Mouse (Mus musculus) liver, embryonic 11.5 days (tissue): Measurements from ENCODE around the gene Hivep3. TPM values are rescaled to one million over a fixed set of nuclear protein-coding genes. Genes with fewer than 3 reads are reported as not detected.

Experiments
- ATAC-seq: fragments of 200-750 bp; cut with Nextera tagmentation; replicated peaks from 2 replicates; pipeline ENCODE4 v1.8.0; 2017; ENCODE audit warnings: moderate number of reproducible peaks, mild to moderate bottlenecking, moderate TSS enrichment, moderate library complexity; ENCODE audit not compliant: low FRiP score
- DNase-seq: peaks from one replicate; pipeline ENCODE4 v3.0.0-alpha.2; 2017; ENCODE audit warnings: low spot score
- H3K27ac ChIP-seq: fragments of 300-500 bp; sonication (generic); 2 replicates; pipeline ENCODE4 v1.5.1; 2014; ENCODE audit warnings: mild to moderate bottlenecking, low read depth, low read length, control low read depth
- H3K27me3 ChIP-seq: fragments of 300-500 bp; sonication (generic); replicated peaks from 2 replicates; pipeline ENCODE4 v1.6.1; 2014; ENCODE audit warnings: low read length, mixed read lengths; ENCODE audit not compliant: control insufficient read depth, insufficient read depth
- H3K36me3 ChIP-seq: fragments of 300-500 bp; sonication (generic); 2 replicates; pipeline ENCODE4 v1.6.1; 2014; ENCODE audit warnings: mild to moderate bottlenecking, low read length, moderate library complexity, mixed read lengths; ENCODE audit not compliant: control insufficient read depth, insufficient read depth
- H3K4me1 ChIP-seq: fragments of 300-500 bp; sonication (generic); replicated peaks from 2 replicates; pipeline ENCODE4 v1.6.1; 2014; ENCODE audit warnings: low read length, mixed read lengths; ENCODE audit not compliant: control insufficient read depth, insufficient read depth
- H3K4me2 ChIP-seq: fragments of 300-500 bp; sonication (generic); 2 replicates; pipeline ENCODE4 v1.6.1; 2014; ENCODE audit warnings: mild to moderate bottlenecking, control low read depth, moderate library complexity
- H3K4me3 ChIP-seq: fragments of 300-500 bp; sonication (generic); 2 replicates; pipeline ENCODE4 v1.5.1; 2014; ENCODE audit warnings: low read depth, low read length, control low read depth
- H3K9ac ChIP-seq: fragments of 300-500 bp; sonication (generic); 2 replicates; pipeline ENCODE4 v1.6.1; 2014; ENCODE audit warnings: low read depth, low read length, control low read depth
- H3K9me3 ChIP-seq: fragments of 300-500 bp; sonication (generic); 2 replicates; pipeline ENCODE4 v1.6.1; 2016; ENCODE audit warnings: low read length, inconsistent platforms, mixed read lengths; ENCODE audit not compliant: control insufficient read depth
- WGBS: fragments of 180-500 bp; shearing (Covaris S2); extraction: QIAGEN DNeasy Blood & Tissue Kit; methylation state at CpG from one replicate; pipeline ENCODE4 v1.1.7; 2014; 5-methylcytosine and 5-hydroxymethylcytosine counted together
- polyA plus RNA-seq: library from polyadenylated mRNA; unstranded; fragments of >200 nt; fragmentation: Nextera tagmentation; extraction: Ambion mirVana; gene quantifications from 2 replicates; pipeline ENCODE4 v1.2.1, GENCODE M21; 2014

Hivep3 gene
- polyA plus RNA-seq, 1 experiment from 2014 or later, result 2.7 TPM

DNA sequence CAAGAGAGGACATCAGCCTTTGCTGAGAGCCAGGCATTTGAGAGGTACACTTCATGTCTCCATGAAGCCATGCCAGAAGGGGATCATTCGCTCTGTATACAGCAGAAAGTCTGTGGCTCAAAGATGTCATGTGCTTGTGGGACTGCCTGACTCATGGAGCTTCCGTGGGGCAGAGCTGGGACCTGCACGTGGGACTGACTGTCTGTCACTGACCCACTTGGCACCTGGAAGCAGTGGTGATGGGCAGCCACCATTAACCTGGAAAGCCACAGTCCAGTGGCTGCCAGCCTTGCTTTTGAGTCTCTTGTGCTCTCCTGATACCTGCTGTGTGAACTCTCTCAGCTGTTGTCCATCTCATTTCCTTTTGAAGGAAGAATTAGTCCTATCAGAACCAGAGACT lies 256.8 kb downstream of the Hivep3 start:
- 74% methylated on average over 3 of the region's 3 CpGs for WGBS
- no peaks in the 10 kb centered on the region for H3K9me3 ChIP-seq
- no peaks in the 10 kb centered on the region for H3K36me3 ChIP-seq

DNA sequence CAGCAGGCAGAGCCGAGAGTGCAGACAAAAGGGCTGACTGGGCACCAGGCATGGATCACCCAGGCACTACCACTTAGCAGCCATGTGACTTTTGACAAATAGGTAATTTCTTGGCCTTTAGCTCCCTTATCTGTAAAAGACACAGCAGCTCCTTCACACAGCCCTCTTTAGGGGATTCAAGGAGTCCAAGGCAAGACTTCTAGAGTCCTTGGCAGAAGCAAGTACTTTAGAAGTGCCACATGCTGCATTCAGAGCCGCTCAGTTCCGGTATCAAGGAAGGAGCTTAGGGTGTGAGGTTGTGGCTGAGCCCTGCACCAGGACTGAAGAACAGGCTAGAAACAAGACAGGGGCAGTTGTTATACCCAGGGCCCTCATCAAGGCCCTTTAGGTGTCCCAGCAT lies 257.3 kb downstream of the Hivep3 start:
- H3K27me3 ChIP-seq, result no peaks in the 10 kb centered on the region
- DNase-seq (no peak), ATAC-seq (no peak)
- no peaks in the 10 kb centered on the region for H3K4me1 ChIP-seq
- H3K36me3 ChIP-seq, result no peaks in the 10 kb centered on the region
- H3K9ac ChIP-seq, result no peak overlapping the region
- WGBS, result 73% methylated on average over 3 of the region's 3 CpGs
- no peak overlapping the region for H3K4me3 ChIP-seq
- no peaks in the 10 kb centered on the region for H3K9me3 ChIP-seq
- no peak overlapping the region for H3K27ac ChIP-seq
- no peak overlapping the region for H3K4me2 ChIP-seq

More for the DNA sequence above, 256.8 kb downstream of the Hivep3 start:
- no peak overlapping the region for H3K9ac ChIP-seq
- ATAC-seq (no peak), DNase-seq (no peak)
- H3K4me1 ChIP-seq, result no peaks in the 10 kb centered on the region
- no peak overlapping the region for H3K4me3 ChIP-seq
- H3K4me2 ChIP-seq, result no peak overlapping the region
- no peak overlapping the region for H3K27ac ChIP-seq
- H3K27me3 ChIP-seq, result no peaks in the 10 kb centered on the region

- H3K4me2 ChIP-seq, result no peak overlapping the region
- ATAC-seq (no peak), DNase-seq (no peak)
- H3K27ac ChIP-seq, result no peak overlapping the region
- no peaks in the 10 kb centered on the region for H3K36me3 ChIP-seq
- no peak overlapping the region for H3K9ac ChIP-seq
- H3K4me1 ChIP-seq, result no peaks in the 10 kb centered on the region
- 62% methylated on average over 4 of the region's 4 CpGs for WGBS
- no peaks in the 10 kb centered on the region for H3K9me3 ChIP-seq
- H3K27me3 ChIP-seq, result no peaks in the 10 kb centered on the region
- H3K4me3 ChIP-seq, result no peak overlapping the region
Measured at GRCm38 (mm10) chr4:119991758-119992157, 258.2 kb downstream of the Hivep3 start.

- DNase-seq (no peak), ATAC-seq (no peak)
- Histone ChIP-seq H3K36me3 (no peaks in the 10 kb centered on the region), H3K9me3 (no peaks in the 10 kb centered on the region), H3K27me3 (no peaks in the 10 kb centered on the region), H3K4me2 (no peak overlapping the region), H3K4me1 (no peaks in the 10 kb centered on the region), H3K4me3 (no peak overlapping the region), H3K27ac (no peak overlapping the region), H3K9ac (no peak overlapping the region)
- WGBS, result 83% methylated on average over 1 of the region's 1 CpGs
Measured at GRCm38 (mm10) chr4:119996377-119996776, 262.8 kb downstream of the Hivep3 start.

DNA sequence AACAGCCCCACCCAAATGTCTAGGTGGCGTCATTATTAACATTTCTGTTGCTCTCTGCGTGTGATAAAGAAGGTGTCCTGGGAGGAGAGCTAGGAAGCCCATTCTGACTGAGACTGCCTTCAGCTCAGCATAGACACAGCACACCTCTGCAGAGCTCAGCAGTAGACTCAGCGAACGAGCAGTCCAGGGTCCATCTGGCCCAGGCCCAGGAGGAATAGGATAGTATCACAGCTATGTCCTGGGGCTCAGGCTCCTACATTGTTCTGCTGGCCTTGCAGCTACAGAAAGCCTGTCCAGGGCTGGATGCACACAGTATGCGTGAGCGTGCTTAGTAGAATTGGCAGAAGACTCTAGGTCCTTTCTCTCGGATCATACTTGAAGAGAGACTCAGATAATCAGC lies 263.8 kb downstream of the Hivep3 start:
- H3K9ac ChIP-seq, result no peak overlapping the region
- H3K27me3 ChIP-seq, result no peaks in the 10 kb centered on the region
- no peak overlapping the region for H3K4me2 ChIP-seq
- H3K36me3 ChIP-seq, result no peaks in the 10 kb centered on the region
- ATAC-seq (no peak), DNase-seq (no peak)
- H3K9me3 ChIP-seq, result no peaks in the 10 kb centered on the region
- H3K4me1 ChIP-seq, result no peaks in the 10 kb centered on the region
- H3K27ac ChIP-seq, result no peak overlapping the region
- 76% methylated on average over 7 of the region's 7 CpGs for WGBS
- H3K4me3 ChIP-seq, result no peak overlapping the region

DNA sequence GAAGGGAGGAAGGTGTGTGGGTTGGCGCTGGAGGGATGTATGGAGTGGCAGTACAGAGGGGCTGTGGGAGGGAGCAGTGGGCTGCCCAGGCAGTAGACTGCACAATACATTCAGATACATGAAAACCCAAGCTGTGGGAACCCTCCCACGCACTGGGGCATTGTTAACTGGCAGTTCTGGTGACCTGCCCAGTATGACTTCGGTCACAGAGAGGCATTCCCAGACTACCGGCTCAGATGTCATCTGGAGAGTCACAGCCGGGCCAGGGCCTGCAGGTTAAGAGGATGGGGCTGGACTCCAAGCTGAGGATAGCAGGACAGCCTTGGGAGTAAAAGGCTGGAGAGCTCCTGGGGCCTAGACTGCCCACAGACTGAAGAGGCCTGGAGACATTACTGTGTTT lies 265.3 kb downstream of the Hivep3 start:
- DNase-seq (no peak), ATAC-seq (no peak)
- 72% methylated on average over 5 of the region's 5 CpGs for WGBS

DNA sequence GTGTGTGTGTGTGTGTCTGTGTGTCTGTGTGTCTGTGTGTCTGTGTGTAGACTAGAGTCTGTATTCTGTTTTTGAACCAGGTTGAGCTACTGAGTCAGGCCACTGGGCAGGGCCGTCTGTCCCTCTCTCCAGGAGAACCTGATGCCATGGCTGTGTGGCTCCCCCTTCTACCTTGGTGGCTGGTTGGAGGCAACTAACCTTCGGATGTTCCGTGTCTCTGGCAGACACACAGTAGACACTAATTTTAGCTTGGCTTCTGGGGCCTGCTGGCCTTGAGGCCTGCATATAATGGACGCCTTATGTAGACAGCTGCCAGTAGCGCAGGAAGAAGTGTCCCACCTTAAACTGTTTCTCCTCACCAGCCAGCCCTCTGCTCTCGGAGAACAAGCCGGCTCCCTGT lies 267.3 kb downstream of the Hivep3 start:
- Histone ChIP-seq H3K36me3 (no peaks in the 10 kb centered on the region), H3K9ac (no peak overlapping the region), H3K27me3 (no peaks in the 10 kb centered on the region), H3K9me3 (no peaks in the 10 kb centered on the region), H3K27ac (no peak overlapping the region), H3K4me1 (no peaks in the 10 kb centered on the region), H3K4me2 (no peak overlapping the region), H3K4me3 (no peak overlapping the region)
- WGBS, result 80% methylated on average over 7 of the region's 7 CpGs
- DNase-seq, result no peak
- ATAC-seq, result no peak

More for the DNA sequence above, 265.3 kb downstream of the Hivep3 start:
- no peak overlapping the region for H3K4me2 ChIP-seq
- H3K27ac ChIP-seq, result no peak overlapping the region
- H3K9me3 ChIP-seq, result no peaks in the 10 kb centered on the region
- H3K4me3 ChIP-seq, result no peak overlapping the region
- H3K27me3 ChIP-seq, result no peaks in the 10 kb centered on the region
- no peaks in the 10 kb centered on the region for H3K36me3 ChIP-seq
- no peak overlapping the region for H3K9ac ChIP-seq
- H3K4me1 ChIP-seq, result no peaks in the 10 kb centered on the region

DNA sequence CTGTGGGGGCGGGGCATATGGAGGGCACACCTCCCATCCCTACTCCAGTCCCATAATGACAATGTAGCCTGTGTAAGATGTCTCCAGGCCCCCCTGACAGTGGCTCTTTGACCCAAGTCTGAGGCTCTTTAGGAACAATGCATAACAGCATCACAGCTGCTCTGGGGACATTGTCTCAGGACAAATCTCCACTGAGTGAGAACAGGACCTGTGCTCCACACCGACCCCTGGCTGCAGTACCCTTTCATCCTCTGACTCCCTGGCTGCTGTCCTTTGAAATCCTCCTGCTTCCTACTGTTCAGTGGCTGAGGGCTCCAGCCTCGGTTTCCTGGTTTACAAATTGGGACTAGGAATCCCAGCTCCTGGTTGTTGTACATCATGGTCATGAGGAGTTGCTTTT lies 269.4 kb downstream of the Hivep3 start:
- no peak for DNase-seq
- Histone ChIP-seq H3K4me2 (no peak overlapping the region), H3K27ac (no peak overlapping the region), H3K36me3 (no peaks in the 10 kb centered on the region), H3K4me3 (no peak overlapping the region), H3K9me3 (no peaks in the 10 kb centered on the region), H3K27me3 (no peaks in the 10 kb centered on the region), H3K4me1 (no peaks in the 10 kb centered on the region), H3K9ac (no peak overlapping the region)
- 39% methylated on average over 3 of the region's 3 CpGs for WGBS
- no peak for ATAC-seq

DNA sequence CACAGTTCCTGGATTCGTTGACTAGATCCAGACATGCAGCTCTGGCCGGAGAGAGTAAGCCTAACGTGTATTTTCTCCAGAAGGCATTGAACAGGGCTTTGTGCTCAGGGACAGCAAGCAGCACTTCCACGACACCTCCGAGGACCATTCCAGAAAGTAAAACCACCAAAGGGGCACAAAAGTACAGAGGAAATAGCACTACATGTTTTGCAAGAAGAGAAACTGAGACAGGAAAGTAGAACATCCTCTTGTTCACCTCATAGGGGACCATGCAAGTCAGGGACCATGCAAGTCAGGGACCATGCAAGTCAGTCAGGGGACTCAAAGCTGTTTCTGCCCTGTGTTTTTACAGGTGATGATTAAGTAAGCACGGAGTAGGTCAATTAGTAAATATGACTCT lies 272.5 kb downstream of the Hivep3 start:
- no peak overlapping the region for H3K4me2 ChIP-seq
- no peaks in the 10 kb centered on the region for H3K36me3 ChIP-seq
- H3K9me3 ChIP-seq, result no peaks in the 10 kb centered on the region
- no peak overlapping the region for H3K4me3 ChIP-seq
- H3K27me3 ChIP-seq, result no peaks in the 10 kb centered on the region
- H3K4me1 ChIP-seq, result no peaks in the 10 kb centered on the region
- no peak overlapping the region for H3K27ac ChIP-seq
- DNase-seq, result no peak
- WGBS, result 55% methylated on average over 6 of the region's 6 CpGs
- no peak for ATAC-seq
- H3K9ac ChIP-seq, result no peak overlapping the region
